Mouse (Mus musculus): ENCODE data around the gene Sirt7.

GRCm38 (mm10) chr11:120600716-120601115, 24.3 kb downstream of the Sirt7 start:
- TF ChIP-seq GATA1 (IDR thresholded peaks at IDR 0.05; ENCODE audit: borderline replicate concordance, low read length), result no peak
- TF ChIP-seq FLI1 (IDR thresholded peaks at IDR 0.05; ENCODE audit: low read length), result no peak

Measured in megakaryocyte, embryonic 14.5 days (primary cell).